Mouse (Mus musculus) heart, embryonic 16.5 days (tissue): ENCODE results near the gene Cdh22. TPM values are rescaled to one million over a fixed set of nuclear protein-coding genes. Genes with fewer than 3 reads are reported as not detected.
A peak's percentile ranks its signal among the peaks of the same experiment; 100 is the strongest.

Experiments used
- ATAC-seq: fragments of 200-750 bp; cut with Nextera tagmentation; replicated peaks from 2 replicates; pipeline ENCODE4 v1.8.0; 2017; ENCODE audit warnings: moderate number of reproducible peaks; ENCODE audit not compliant: insufficient read depth, low FRiP score; ENCODE audit errors: extremely low read depth
- H3K27ac ChIP-seq: fragments of 300-500 bp; sonication (generic); 2 replicates; pipeline ENCODE4 v1.5.1; 2014; ENCODE audit warnings: mild to moderate bottlenecking, low read length, control low read depth, moderate library complexity
- H3K27me3 ChIP-seq: fragments of 300-500 bp; sonication (generic); 2 replicates; pipeline ENCODE4 v1.6.1; 2014; ENCODE audit warnings: low read length, mixed read lengths; ENCODE audit not compliant: control insufficient read depth, insufficient read depth
- H3K36me3 ChIP-seq: fragments of 300-500 bp; sonication (generic); 2 replicates; pipeline ENCODE4 v1.6.1; 2014; ENCODE audit not compliant: control insufficient read depth, insufficient read depth
- H3K4me1 ChIP-seq: fragments of 300-500 bp; sonication (generic); 2 replicates; pipeline ENCODE4 v1.6.1; 2014; ENCODE audit warnings: low read length, mixed read lengths; ENCODE audit not compliant: control insufficient read depth, insufficient read depth
- H3K4me2 ChIP-seq: fragments of 300-500 bp; sonication (generic); 2 replicates; pipeline ENCODE4 v1.6.1; 2014; ENCODE audit warnings: low read depth, mild to moderate bottlenecking, control low read depth, low read length
- H3K4me3 ChIP-seq: fragments of 300-500 bp; sonication (generic); 2 replicates; pipeline ENCODE4 v1.5.1; 2014; ENCODE audit warnings: mild to moderate bottlenecking, control low read depth, low read length
- H3K9ac ChIP-seq: fragments of 300-500 bp; sonication (generic); 2 replicates; pipeline ENCODE4 v1.6.1; 2014; ENCODE audit warnings: low read length, control low read depth
- H3K9me3 ChIP-seq: fragments of 300-500 bp; sonication (generic); replicated peaks from 2 replicates; pipeline ENCODE4 v1.6.1; 2016; ENCODE audit warnings: low read length; ENCODE audit not compliant: control insufficient read depth
- WGBS: fragments of 180-500 bp; shearing (Covaris S2); extraction: QIAGEN DNeasy Blood & Tissue Kit; methylation state at CpG from one replicate; pipeline ENCODE4 v1.1.7; 2014; 5-methylcytosine and 5-hydroxymethylcytosine counted together
- polyA plus RNA-seq: library from polyadenylated mRNA; unstranded; fragments of >200 nt; fragmentation: Nextera tagmentation; extraction: Ambion mirVana; gene quantifications from 2 replicates; pipeline ENCODE4 v1.2.1, GENCODE M21; 2015

Gene Cdh22
- polyA plus RNA-seq, 1 experiment from 2014 or later = 0.11 TPM

- 44% methylated on average over 12 of the region's 12 CpGs for WGBS
- Histone ChIP-seq H3K4me1 (peaks cover 4% of the 10 kb centered on the region), H3K4me3 (no peak overlapping the region), H3K36me3 (no peaks in the 10 kb centered on the region), H3K27me3 (peaks cover 46% of the 10 kb centered on the region), H3K4me2 (no peak overlapping the region), H3K9me3 (no peaks in the 10 kb centered on the region), H3K9ac (no peak overlapping the region), H3K27ac (no peak overlapping the region)
- no peak for ATAC-seq
Measured at GRCm38 (mm10) chr2:165131428-165131827, 103.2 kb downstream of the Cdh22 start.

- Histone ChIP-seq H3K9me3 (no peaks in the 10 kb centered on the region), H3K27ac (no peak overlapping the region), H3K36me3 (no peaks in the 10 kb centered on the region), H3K27me3 (peaks cover 47% of the 10 kb centered on the region), H3K4me3 (no peak overlapping the region), H3K4me1 (no peaks in the 10 kb centered on the region), H3K9ac (no peak overlapping the region), H3K4me2 (no peak overlapping the region)
- 52% methylated on average over 4 of the region's 4 CpGs for WGBS
- no peak for ATAC-seq
Measured at GRCm38 (mm10) chr2:165129189-165129588, 105.5 kb downstream of the Cdh22 start.

GRCm38 (mm10) chr2:165126896-165127562, 107.6 kb downstream of the Cdh22 start:
- no peak for ATAC-seq
- Histone ChIP-seq H3K4me1 (no peaks in the 10 kb centered on the region), H3K4me2 (no peak overlapping the region), H3K36me3 (no peaks in the 10 kb centered on the region), H3K4me3 (no peak overlapping the region), H3K9me3 (no peaks in the 10 kb centered on the region), H3K27me3 (peaks cover 36% of the 10 kb centered on the region), H3K9ac (no peak overlapping the region), H3K27ac (no peak overlapping the region)
- 54% methylated on average over 10 of the region's 10 CpGs for WGBS

GRCm38 (mm10) chr2:165121206-165121840, 113.3 kb downstream of the Cdh22 start:
- Histone ChIP-seq H3K36me3 (no peaks in the 10 kb centered on the region), H3K4me1 (no peaks in the 10 kb centered on the region), H3K9ac (no peak overlapping the region), H3K9me3 (no peaks in the 10 kb centered on the region), H3K27me3 (peaks cover 54% of the 10 kb centered on the region), H3K4me2 (no peak overlapping the region), H3K27ac (no peak overlapping the region), H3K4me3 (no peak overlapping the region)
- ATAC-seq = no peak
- 23% methylated on average over 10 of the region's 10 CpGs for WGBS

GRCm38 (mm10) chr2:165120765-165121164, 113.9 kb downstream of the Cdh22 start:
- Histone ChIP-seq H3K9ac (no peak overlapping the region), H3K27me3 (peaks cover 56% of the 10 kb centered on the region), H3K4me1 (no peaks in the 10 kb centered on the region), H3K36me3 (no peaks in the 10 kb centered on the region), H3K27ac (no peak overlapping the region), H3K4me2 (no peak overlapping the region), H3K9me3 (no peaks in the 10 kb centered on the region), H3K4me3 (no peak overlapping the region)
- 78% methylated on average over 9 of the region's 9 CpGs for WGBS
- ATAC-seq = no peak

GRCm38 (mm10) chr2:165113733-165114132, 120.9 kb downstream of the Cdh22 start:
- Histone ChIP-seq H3K27ac (no peak overlapping the region), H3K4me2 (no peak overlapping the region), H3K9ac (no peak overlapping the region), H3K9me3 (no peaks in the 10 kb centered on the region), H3K27me3 (peaks cover 97% of the 10 kb centered on the region), H3K4me3 (no peak overlapping the region), H3K36me3 (no peaks in the 10 kb centered on the region), H3K4me1 (no peaks in the 10 kb centered on the region)
- no peak for ATAC-seq
- 20% methylated on average over 11 of the region's 11 CpGs for WGBS

- under 1% methylated on average over 54 of the region's 54 CpGs for WGBS
- no peaks in the 10 kb centered on the region for H3K4me1 ChIP-seq
- no peak overlapping the region for H3K27ac ChIP-seq
- ATAC-seq = peak; percentile 50; the same call in 1 of the 2 replicates
- no peak overlapping the region for H3K9ac ChIP-seq
- peaks cover 95% of the 10 kb centered on the region for H3K27me3 ChIP-seq
- H3K36me3 ChIP-seq = no peaks in the 10 kb centered on the region
- H3K9me3 ChIP-seq = no peaks in the 10 kb centered on the region
- H3K4me3 ChIP-seq = no peak overlapping the region
- H3K4me2 ChIP-seq = no peak overlapping the region
Measured at GRCm38 (mm10) chr2:165112149-165112548, 122.5 kb downstream of the Cdh22 start.

GRCm38 (mm10) chr2:165106585-165106984, 128.1 kb downstream of the Cdh22 start:
- no peaks in the 10 kb centered on the region for H3K36me3 ChIP-seq
- no peak overlapping the region for H3K9ac ChIP-seq
- 23% methylated on average over 18 of the region's 18 CpGs for WGBS
- no peak overlapping the region for H3K4me2 ChIP-seq
- no peak overlapping the region for H3K27ac ChIP-seq
- H3K27me3 ChIP-seq = peaks cover 76% of the 10 kb centered on the region
- ATAC-seq = no peak
- H3K4me3 ChIP-seq = no peak overlapping the region
- H3K9me3 ChIP-seq = no peaks in the 10 kb centered on the region
- H3K4me1 ChIP-seq = no peaks in the 10 kb centered on the region

GRCm38 (mm10) chr2:165105513-165106079, 129.1 kb downstream of the Cdh22 start:
- H3K9ac ChIP-seq = no peak overlapping the region
- H3K4me1 ChIP-seq = no peaks in the 10 kb centered on the region
- peaks cover 66% of the 10 kb centered on the region for H3K27me3 ChIP-seq
- H3K9me3 ChIP-seq = no peaks in the 10 kb centered on the region
- H3K4me3 ChIP-seq = no peak overlapping the region
- no peak overlapping the region for H3K27ac ChIP-seq
- no peaks in the 10 kb centered on the region for H3K36me3 ChIP-seq
- H3K4me2 ChIP-seq = no peak overlapping the region
- no peak for ATAC-seq
- 69% methylated on average over 16 of the region's 16 CpGs for WGBS
